Mouse (Mus musculus): ENCODE measurements around the gene Lifr. TPM values are rescaled to one million over a fixed set of nuclear protein-coding genes. Genes with fewer than 3 reads are reported as not detected.
A peak's percentile ranks its signal among the peaks of the same experiment; 100 is the strongest.

The Lifr gene
- polyA plus RNA-seq, 1 experiment from 2014 or later, result 29.9 TPM

- DNase-seq (ENCODE audit: low spot score), result peak; percentile 7
These were observed 38.3 kb downstream of the Lifr start for GRCm38 (mm10) chr15:7128627-7129126.

GRCm38 (mm10) chr15:7129127-7129943 lies 38.9 kb downstream of the Lifr start:
- peak; percentile 74 for DNase-seq (ENCODE audit: low spot score)

GRCm38 (mm10) chr15:7129944-7130287 lies 39.5 kb downstream of the Lifr start:
- DNase-seq (ENCODE audit: low spot score), result peak; percentile 4

GRCm38 (mm10) chr15:7130691-7131225 lies 40.3 kb downstream of the Lifr start:
- DNase-seq (ENCODE audit: low spot score), result no peak

DNA sequence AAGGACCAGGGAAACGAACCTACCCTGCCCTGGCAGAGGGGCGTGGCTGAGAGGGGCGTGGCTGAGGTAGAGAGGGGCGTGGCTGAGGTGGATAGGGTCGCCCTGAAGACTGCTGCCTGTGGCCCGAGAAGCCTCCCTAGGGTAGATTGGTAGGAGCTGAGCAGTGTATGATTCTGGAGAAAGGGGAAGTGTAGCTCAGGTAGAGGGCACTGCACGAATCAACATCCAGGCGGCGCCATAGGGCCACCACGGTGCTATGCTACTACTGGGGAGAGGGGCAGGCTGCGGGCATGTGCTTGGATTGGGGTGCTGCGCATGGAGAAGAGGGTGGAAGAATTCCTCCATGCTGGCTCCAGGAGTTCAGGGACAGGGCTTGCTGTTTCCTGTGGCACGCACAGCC lies 42.3 kb downstream of the Lifr start:
- DNase-seq (ENCODE audit: low spot score), result peak; percentile 3

GRCm38 (mm10) chr15:7134454-7135052 lies 44.1 kb downstream of the Lifr start:
- DNase-seq (ENCODE audit: low spot score), result peak; percentile 48

GRCm38 (mm10) chr15:7135982-7136562 lies 45.7 kb downstream of the Lifr start:
- DNase-seq (ENCODE audit: low spot score), result no peak

- no peak for DNase-seq (ENCODE audit: low spot score)
These were observed 46.5 kb downstream of the Lifr start for GRCm38 (mm10) chr15:7136912-7137311.

DNA sequence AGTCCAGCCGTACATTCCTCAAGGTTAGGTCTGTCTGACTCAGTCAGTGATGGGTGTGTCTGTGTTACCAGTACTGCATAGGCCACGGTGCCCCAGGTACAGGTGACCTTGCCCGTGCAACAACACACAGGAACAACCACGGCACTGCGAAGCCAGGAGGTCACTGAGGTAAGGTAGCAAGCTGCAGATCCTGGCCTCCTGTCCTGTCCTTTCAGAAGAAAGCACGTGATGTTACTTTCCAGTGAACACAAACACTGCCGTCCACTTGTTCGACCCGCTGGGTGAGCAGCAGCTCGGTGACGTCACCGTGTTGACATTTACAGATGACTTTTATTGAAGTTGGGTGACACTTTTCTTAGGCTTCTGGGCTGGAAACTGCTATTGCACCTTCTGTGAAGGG lies 47.2 kb downstream of the Lifr start:
- DNase-seq (ENCODE audit: low spot score), result no peak

DNA sequence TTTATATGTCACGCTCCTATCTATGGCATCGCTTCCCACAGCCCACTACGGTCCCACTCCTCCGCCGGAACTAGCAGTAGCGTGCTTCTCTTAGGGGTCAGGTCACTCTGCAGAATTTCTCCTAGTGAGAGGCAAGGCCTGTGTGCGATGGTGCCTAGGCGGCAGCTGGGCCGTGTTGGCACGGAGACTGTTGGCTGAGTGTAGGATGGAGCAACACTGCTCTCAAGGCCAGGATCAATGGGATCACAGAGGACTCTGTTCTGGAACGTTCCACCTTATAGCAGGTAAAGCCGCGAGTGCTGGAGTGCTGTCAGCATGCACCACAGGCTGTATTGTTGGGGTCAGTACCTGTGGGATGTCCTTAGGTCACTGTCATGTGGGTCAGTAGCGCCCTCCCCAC lies 48.1 kb downstream of the Lifr start:
- DNase-seq (ENCODE audit: low spot score), result no peak

DNA sequence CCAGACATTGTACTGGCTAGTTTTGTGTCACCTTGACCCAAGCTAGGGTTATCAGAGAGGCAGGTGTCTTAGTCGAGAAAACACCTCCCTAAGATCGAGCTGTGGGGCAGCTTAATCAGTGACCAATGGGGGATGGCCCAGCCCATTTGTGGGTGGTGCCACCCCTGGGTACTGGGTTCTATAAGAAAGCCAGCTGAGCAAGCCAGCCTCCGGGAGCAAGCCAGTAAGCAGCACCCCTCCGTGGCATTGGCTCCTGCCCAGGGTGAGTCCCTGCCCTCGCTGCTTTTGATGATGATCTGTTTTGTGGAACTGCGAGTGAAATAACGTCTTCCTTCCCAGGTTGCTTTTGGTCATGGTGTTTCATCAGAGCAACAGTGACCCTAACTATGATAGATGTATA lies 49.9 kb downstream of the Lifr start:
- DNase-seq (ENCODE audit: low spot score), result no peak

DNA sequence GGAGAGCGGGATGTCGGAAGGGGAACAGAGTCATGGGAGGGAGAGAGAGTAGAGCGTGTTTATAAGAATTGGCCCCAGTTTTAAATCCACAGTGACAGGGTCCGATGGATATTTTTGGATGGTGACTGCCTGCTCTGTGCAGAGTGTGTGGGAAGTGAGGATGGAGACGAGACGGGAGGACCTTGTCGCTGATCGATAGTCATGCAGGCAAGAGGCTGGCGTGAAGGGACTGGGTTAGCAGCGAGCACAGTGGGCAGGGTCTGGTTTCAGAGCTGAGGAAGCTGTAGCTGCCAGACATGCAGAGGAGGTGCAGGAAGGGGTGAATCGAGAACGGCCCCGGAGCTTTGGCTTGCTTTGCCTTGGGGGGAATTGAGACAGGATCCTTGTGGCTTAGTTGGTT lies 50.8 kb downstream of the Lifr start:
- DNase-seq (ENCODE audit: low spot score), result no peak

DNA sequence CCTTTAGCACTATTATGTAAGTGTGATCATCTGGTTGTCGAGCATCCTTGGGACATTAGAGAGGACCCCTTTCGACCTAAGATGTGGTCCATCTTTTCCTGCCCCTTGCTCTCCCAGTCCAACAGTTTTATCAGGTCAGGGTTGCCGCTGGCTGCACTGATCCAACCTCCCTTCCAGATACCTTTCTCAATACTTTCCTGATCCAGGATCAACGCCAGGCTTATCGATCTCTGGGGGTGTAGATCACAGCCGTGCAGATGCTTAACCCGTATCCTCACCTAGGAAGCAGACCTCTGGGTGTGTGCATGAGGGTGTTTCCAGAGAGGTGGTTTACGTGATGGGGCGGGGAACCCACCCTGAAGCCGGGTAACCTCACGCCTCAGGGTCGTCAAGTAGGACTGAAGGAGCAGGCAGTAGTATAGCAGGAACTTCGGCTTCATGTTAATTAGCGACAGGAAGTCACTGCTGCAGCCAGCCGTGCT lies 53.3 kb downstream of the Lifr start:
- no peak for DNase-seq (ENCODE audit: low spot score)

DNA sequence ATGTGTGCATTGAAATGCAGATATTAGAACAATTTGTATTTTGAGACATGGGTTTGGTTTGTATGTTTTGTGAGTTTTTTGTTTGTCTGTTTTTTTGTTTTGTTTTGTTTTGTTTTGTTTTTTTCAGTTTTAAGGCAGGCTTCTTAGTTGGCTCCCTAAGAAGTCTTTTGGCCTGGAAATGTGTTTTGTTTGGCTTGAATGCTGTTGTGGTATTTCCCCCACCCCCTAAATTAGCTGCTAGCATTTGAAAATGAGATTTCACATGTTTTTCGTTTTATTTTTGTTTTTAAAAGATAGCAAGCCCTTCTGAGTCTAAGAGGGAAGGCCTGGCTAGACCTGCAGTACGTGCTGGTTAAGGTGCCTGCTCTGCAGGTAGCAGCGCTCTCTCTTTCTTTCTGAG lies 54.1 kb downstream of the Lifr start:
- DNase-seq (ENCODE audit: low spot score), result no peak

GRCm38 (mm10) chr15:7144942-7145341 lies 54.5 kb downstream of the Lifr start:
- DNase-seq (ENCODE audit: low spot score), result no peak

DNA sequence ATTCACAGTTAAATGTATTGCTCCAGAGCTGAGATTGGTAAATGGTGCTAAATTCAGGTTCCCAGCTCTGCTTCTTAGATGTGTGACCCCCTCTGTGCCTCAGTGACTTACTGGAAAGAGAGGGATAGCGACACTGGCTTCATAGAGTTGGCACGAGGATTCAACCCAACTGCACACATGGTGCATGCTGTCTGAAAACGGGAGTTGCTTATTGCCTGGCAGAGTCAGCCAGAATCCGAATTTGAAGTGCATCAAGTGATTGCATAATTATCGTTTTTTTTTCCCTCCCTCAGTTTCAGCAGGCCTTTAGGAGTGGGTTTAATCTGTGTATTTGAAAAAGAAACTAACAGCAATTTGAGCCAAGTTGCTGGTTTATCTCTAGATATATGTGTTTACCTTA lies 55.1 kb downstream of the Lifr start:
- DNase-seq (ENCODE audit: low spot score), result no peak

DNA sequence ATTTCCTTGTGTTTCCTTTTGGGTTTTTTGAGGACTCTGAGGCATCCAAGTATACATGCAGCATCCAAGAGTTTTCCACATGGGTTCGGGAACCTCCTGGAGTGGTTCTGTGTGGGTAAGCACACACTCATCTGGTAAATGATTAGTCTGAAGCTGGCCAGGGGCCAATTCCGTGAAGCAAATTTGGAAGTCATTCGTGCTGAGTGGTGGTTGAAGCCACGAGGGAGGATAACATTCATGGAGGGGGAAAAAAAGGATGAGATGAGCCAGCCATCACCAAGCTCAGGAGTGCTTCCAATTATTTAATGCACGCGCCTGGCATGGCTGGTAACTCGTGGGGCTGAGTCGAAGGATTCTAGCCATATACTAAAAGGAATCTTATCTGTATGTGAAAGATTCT lies 56.1 kb downstream of the Lifr start:
- DNase-seq (ENCODE audit: low spot score), result no peak

DNA sequence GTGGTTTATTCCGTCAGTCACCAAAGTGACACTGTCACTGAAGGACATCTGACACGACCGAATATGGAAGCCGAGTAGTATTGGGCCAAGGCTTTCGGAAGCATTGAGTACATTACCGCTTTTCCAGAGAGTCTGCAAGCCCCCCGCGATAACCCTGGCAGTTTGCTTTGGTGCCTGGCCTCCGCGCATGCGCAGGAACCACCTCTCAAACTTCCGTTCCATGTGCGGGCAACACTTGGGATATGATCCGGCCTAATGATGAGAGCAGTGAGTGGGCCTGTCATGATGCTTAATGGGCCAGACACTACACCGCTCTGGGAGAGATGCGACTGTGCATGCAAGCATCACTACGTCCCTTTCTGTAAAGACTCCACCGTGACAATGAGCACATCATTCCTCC lies 59.4 kb downstream of the Lifr start:
- no peak for DNase-seq (ENCODE audit: low spot score)

- DNase-seq (ENCODE audit: low spot score), result no peak
These were observed 60.2 kb downstream of the Lifr start for GRCm38 (mm10) chr15:7150591-7150990.

DNA sequence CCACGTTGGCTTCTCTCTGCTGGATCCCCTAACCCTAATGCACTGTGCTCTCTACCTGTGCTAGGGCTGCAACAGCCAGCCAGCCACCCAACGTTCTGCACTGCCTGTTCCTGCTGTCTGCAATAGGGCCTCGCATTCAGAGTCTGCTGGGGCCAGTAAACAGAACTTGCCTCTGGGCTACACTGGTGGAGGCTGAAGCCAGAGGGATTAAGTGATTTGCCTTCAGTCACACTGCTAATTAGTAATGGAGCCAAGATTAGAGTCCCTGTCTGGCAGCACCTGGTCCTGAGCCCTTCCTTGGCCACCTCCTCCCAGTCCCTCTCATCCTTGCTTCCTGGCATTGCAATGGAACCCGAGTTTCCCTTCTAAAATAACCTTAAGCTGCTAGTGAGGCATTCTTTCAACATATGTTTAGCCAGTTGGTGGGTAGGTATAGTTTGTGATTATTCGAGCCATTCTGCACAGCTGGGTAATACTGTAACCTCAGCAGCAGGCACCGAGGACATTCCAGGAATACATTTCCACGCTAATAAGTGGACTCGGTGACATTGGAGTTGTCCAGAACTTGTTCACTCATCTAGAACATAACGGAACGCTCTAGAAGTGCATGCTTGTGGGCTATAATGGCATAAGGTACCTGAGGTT lies 61.8 kb downstream of the Lifr start:
- DNase-seq (ENCODE audit: low spot score), result no peak

- no peak for DNase-seq (ENCODE audit: low spot score)
These were observed 63.8 kb downstream of the Lifr start for GRCm38 (mm10) chr15:7154010-7154736.

Measured in thymus, postnatal 0 days (tissue).